Mouse (Mus musculus): ENCODE data around the gene Mia3.
"Not testable (repeated sequence)": the region's sequence is repeated elsewhere in the genome, so short reads cannot be mapped to it uniquely, and the experiment has no call there.

Gene Mia3

DNA sequence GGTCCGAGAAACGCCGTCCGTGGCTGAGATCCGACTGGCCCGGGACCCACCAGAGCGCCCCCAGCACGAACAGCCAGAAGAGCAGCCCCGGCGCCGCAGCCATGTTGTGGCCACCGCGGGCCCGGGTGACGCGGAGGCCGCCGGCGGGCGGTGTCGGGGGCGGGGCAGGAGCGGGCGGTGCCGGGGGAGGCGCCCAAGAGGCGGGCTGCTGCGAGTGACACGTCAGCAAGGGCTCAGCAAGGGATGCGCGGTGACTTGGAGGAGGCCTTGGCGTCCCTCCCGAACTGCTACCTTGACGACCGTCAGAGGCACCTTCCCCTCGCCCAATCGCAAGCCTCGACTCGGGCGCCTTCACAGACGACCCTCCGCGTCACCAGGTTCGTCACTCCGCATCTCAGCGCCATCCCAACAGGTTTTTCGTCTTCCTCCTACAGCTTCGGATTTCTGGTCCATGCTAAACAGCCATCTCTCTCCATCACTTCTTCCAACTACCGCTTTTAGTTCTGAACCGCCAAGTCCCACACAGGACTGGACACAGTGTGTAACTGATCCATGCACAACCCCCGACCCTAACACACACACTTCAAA, at the start of gene Mia3:
Mia3 (minus strand) TSS at position 127 of the 588 bp plus-strand sequence.
- peak; percentile 79 for DNase-seq (ENCODE audit: low spot score)

DNA sequence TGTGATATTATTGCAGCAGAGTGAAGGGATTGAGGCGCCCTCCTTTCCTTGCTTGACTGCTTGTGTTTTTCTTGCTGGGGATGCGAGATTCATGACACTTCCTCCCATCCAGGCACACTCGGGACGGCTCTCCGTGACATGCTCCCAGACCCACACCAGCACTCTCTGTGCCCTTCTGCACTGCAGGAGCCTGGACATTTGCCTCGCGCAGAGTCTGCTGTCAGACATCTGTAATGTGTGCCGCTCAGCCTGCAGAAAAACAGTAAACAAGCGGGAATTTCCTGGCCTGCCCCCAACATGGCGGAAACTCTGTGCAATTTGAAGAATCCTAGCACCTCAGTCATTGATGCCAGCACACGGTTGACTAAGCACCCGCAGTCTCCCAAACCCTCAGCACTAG, 48.5 kb upstream of the Mia3 start, which contains the start of gene Hhipl2:
Hhipl2 (plus strand) TSS at position 343 of the 400 bp plus-strand sequence.
- no peak for DNase-seq (ENCODE audit: low spot score)

DNA sequence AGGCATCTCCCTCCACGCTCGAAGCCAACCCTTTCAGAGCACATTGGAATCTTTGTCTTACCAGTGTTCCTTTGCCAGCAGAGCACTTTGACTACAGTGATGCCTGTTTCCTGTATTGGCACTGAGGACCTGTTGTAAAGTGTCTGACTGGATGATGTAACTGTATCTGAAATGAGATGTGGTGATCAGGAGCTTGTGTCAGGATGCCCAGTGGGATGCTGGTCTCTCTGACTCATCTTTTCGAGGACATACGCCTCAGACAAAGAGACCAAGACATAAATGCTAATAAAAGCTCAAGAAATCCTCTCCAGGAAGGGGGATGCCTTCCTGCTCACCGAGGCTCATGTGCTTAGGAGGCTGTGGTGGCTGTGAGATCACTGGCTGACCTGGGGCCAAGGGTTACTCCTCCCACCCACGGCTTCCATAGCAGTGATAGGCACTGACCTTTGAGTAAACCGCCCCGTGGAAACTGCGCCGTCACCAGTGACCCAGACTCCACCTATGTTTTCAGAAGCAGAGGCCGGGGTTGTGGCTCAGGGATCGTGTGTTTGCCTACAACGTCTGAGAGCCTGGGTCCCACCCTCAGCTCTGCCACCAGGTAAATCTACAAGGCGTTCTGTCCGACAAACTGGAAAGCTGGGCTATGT, 44.9 kb upstream of the Mia3 start:
- DNase-seq (ENCODE audit: low spot score): no peak

DNA sequence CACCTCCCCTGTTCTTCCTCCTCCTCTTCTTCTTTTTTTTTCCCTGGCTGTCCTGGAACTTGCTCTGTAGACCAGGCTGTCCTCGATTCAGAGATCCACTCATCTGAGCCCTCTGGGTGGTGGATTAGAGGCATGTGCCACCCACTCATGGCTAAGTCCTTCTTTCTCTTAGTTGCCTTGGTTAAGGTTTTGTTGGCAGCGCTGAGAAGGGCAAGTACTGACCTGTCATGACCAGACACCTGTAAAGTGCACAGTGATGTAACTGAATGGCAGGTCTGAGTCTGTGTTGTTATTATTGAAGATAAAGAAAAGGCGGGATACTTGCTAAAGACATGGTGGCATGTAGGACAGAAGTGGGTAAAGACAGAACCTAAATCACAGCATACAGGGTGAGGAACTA, 34.0 kb upstream of the Mia3 start:
- DNase-seq (ENCODE audit: low spot score): no peak

DNA sequence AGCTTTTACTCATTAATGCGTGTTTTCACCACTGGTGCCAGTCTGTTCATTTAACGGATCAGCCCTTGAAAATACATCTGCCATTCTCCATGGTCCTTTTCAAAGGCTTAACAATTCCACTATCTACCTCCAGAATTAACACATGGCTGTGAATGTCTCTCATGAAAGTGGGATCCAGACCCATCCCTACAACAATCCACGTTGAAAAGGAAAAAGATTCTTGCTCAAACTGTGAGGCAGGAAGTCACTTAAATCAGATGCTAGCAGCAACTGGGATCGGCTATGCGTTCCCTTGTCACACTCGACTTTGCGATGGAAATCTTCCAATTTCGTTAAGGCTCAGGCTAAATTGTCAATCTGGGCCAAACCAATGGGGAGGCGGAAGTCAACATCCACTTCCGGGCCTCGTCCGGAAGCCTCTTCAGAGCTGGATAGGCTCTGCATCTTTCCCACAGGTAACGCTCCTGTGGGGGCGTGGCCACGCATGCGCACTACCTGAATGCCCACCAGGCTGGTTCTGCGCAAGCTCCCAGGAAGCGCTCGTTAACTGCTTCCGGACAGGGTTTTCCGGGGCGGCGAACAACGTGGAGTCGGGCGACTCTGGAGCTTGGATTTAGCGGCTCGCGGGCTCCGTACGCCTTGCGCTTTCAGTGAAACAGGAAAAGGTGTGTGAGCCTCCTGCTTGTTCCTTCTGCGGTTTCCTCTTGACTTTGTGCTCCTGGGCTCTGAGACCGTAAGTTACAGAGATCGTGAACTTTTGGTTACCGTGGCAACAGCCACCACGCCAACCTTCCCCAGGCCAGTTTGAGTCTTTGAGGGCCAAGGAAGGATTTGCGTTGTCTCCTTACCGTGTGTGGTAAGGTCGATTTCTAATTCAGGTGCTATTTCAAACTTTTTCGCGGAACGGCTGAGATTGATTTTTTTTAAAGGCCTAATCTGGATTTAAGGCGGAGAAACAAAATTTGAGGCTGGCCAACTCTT, 19.4 kb upstream of the Mia3 start, which contains the start of gene Taf1a:
Taf1a (plus strand) TSS at position 556 of the 981 bp plus-strand sequence.
- DNase-seq (ENCODE audit: low spot score): peak; percentile 94

DNA sequence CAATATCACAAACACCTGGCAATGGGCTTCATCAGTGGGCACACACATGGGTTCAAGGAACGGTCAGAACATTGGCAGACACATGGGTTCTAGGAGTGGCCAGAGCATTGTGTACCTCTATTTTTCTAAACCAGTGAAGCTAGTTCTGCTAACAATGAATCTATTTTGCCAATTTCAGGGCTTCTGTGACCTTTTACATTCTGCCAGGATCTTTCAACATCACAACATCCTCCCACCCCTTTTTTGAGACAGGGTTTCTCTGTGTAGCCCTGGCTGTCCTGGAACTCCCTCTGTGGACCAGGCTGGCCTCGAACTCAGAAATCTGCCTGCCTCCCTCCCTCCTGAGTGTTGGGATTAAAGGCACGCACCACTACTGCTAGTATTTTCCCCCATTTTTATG, 18.1 kb upstream of the Mia3 start:
- DNase-seq (ENCODE audit: low spot score): not testable (repeated sequence)

DNA sequence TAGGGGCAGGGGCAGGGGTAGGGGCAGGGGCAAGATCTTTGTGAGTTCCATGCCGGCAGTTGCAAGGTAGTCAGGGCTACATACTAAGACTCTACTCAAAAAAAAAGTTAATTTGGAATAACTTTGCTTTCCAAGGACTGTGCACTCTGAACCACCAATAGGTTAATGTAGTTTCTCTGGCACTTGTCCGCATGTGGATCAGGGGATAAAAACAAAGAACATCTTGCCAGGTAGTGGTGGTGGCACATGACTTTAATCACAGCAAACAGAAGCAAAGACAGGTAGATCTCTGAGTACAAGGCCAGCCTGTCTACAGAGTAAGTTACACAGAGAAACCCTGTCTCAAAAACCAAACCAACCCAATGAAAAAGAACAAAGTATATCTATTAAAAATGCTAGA, 13.3 kb upstream of the Mia3 start:
- no peak for DNase-seq (ENCODE audit: low spot score)

DNA sequence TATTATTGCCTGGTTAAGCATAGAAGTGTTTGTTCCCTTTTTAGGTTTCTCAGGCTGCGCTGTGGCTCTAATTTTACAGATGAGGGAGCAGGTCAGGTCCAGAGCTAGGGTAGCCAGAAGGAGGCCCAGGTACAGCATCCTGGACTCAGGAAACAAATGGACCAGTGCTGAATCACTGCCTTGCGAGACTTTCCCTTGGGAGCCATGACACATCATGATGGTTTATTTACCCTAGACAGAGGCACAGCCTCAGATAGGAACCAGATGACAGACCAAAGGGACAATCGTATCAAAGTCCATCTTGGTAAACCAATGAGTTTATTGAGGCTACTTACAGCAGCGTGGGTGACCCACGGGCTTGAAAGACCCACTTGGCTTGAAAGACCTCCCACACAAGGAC, 12.5 kb upstream of the Mia3 start:
- DNase-seq (ENCODE audit: low spot score): no peak

DNA sequence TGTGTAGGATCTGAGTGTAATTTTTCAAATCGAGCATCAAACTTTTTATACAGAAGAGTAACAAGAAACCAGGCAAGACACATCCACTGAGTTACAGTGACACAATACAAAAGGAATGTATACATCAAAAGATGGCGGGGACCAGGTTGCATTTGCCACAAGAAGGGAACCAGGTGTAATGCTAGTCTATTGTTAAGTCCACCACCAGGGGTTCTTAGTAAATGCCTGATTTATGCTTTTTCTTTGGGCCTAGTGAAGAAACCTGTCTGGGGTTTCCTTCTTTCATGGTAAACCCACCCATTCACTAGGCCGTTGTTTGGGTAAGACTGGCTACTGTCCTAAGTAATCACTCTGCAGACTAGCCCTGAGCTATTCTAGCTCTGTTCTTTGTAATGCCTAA, 10.0 kb upstream of the Mia3 start:
- not testable (repeated sequence) for DNase-seq (ENCODE audit: low spot score)

DNA sequence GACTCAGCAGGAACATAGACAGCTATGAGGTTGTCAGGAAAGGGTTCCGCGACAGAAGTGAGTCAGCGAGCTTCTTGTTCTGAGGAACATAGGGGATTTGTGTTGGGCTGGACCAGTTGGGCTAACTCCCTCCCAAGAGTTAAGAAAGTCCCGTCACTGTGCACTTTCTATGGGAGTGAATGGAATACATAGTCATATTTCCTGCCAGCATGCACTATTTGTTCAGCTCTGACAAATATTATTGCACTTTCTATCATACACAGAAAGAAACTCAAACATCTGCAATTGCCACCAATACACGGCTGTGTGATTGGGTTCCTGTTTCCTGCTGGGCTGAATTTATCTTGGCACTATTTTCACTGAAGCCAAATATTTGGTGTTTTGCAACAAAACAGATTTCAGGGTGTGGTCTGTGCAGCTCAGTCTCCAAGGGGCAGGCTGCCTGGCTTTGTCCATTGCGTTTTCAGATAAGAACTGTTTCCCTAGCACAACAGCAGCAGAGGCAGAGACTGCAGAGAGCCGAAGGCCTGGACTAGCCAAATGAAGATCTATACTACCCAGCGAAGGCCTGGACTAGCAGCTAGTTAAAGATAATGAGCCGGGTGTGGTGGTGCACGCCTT, 9.1 kb upstream of the Mia3 start:
- no peak for DNase-seq (ENCODE audit: low spot score)

DNA sequence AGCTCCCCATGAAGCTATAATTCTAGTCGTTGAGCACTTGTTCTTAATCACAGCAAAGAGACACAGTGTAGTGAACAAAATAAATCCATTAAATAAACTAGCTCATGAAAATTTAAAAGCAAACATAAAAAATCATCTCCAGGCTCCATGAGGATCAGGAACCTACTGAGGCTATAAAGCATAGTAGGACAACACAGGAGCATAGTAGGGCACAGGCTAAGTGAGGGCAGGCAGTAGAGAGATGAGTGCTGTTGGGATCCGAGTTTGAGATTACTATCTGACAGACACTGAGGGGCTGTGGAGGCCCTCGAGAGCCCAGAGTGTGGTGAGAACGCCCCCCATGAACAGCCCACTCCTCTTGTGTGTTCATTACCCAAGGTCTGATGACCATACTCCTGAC, 7.7 kb upstream of the Mia3 start:
- DNase-seq (ENCODE audit: low spot score): no peak

DNA sequence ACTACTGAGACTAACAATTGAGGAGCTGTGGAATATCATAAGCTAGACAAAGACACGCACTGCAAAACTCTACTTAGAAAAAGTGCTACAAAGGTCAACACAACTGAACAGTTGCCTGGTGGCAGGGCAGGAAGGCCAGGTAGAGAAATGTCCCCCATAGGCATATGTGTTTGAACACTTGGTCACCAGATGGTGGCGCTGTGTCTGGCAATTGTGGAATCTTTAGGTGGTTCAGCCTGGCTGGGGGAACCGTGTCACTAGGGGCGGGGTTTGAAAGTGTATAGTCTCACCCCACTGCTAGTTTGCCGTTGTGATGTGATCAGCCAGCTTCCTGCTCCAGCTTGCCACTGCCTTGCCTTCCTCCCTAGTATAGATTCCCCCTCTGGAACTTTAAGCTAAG, 5.4 kb upstream of the Mia3 start:
- no peak for DNase-seq (ENCODE audit: low spot score)

DNA sequence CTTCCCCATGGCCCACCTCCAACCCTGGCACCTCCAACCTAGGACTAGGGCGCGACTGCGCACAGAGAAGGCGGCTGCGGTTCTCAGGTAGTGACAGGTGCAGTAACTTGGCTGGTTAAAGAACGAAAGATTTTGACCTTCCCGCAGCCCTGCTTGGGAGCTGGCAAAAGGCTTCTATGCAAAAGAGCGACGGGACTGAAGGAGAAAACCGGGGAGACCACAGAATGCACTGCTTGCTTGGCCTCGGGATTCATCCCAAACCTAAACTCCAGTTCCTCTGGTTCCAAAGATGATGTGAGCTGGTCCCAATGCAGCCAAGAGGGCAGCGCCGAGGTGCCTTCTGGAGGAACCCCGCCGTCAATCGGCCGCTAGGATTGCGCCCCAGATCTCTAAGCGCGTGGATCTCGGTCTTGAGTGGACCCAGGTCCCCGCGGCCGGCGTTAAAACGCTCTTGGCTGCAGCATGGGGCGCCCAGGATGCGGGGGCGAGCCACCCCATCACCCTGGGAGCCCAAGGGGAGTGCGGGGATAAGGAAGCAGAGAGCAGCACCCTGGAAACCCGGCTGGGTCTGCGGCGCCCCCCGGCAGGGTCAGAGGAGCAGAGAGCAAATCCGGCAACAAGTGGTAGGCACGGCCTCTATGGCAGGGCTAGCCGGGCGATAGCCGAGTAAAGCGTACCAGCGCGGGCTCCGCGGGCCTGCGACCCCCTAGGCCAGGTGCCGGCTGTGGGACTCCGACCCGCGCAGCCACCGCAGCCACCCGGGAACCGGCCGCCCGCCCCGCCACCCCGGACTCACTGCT, 552 bp downstream of the Mia3 start:
- DNase-seq (ENCODE audit: low spot score): no peak

DNA sequence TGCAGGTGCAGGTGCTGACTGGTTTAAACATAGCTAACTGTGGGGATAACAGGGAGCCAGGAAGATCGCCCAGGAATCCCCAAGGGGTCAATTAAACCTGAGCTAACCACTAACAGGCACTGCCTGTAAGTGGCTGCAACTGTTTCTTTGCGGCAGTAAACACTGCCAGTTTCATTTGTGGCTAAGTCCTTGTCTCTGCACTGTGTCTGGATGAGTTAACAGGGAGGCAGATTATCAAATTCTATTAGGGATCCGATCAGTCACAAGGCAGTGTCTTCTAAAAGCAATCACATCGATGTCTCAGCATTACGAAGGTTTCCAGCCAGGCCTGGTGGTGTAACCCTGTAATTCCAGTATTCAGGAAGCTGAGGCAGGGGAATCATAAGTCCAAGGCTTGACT, 3.0 kb downstream of the Mia3 start:
- no peak for DNase-seq (ENCODE audit: low spot score)

DNA sequence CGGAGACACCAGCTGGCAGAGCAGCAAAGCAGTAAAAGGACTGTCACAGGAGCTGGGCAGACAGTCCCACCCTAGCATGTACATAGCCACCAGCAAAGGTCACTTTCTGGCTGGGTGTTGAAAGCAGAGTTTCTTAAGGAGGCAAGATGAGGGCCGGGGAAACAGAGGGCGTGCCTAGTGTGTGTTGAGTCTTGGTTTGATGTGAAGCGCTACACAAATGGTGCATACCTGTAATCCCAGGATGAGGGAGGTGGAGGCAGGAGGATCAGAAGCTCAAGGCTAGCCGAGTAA, 5.8 kb downstream of the Mia3 start:
- no peak for DNase-seq (ENCODE audit: low spot score)

DNA sequence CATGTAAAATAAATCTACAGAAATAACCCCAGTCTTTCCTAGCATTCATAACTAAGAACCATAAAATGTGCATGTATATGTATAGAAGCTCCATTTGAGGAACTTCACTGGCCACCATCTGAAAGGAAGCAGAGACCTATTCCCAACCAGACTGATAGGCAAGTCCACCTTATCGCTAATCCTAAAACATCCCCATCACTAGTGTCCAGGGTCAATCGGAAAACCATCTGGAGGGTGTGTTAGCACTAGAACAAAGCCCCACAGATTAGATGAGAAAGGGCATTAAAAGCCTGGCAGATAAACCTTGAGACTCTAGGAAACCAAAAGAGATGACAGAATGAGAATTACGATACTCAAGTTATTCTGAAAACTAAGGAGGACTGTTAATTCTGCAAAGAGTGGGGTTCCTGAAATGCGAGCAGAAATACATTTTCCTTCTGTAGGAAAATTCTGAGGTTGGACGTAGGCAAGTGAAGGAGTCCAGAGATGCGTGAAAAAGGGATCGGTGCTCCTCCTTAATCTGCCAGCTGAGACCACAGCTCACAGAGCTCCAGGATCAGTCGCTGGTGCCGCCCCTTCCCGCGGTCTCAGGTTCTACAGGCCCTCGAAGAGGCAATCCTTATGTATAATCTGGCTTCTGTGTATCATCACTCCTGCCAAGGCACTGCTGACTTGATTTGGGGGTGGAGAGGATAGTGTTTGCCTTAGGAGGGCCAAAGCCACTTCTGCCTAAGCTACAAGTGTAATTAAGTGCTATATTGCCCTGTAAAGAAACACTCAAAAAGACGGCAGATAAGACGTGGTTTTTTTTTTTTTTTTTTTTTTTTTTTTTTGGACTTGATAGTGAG, 6.4 kb downstream of the Mia3 start:
- DNase-seq (ENCODE audit: low spot score): no peak

DNA sequence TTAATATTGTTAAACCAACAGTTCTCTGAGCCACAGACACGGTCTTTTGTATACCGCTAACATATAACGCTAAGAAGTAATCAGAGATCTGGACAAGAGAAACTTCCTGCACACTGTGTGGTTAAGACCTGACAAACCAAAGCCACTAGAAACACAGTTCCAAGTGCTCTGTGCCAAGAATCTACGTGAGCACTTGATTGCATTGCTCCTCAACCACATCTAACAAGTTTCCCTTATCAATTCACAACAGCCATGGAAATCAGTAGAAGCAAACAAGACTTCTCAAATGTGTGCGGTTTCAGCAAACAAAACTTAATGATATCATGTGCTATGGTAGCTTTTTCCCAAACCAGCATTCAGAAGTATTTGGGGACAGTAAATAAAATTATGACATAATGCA, 7.1 kb downstream of the Mia3 start:
- DNase-seq (ENCODE audit: low spot score): no peak

DNA sequence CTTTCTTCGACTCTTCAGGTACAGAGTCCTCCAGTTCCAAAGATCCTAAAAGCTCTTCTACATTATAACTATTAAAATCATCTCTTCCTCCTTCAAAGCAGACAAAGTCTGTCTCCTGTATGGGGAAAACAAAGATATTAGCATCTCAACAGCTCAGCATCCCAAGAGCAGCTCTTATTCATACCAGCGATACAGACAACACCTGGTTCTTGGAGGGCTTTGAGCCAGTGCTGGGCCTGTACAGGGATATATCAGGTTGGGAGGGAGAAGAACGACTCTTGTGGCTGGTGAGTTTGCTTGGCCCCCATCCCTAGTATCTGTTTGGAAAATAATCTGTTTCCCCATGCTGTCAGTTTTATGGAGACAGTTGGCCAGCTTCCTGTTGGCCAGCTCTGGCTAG, 10.5 kb downstream of the Mia3 start:
- no peak for DNase-seq (ENCODE audit: low spot score)

DNA sequence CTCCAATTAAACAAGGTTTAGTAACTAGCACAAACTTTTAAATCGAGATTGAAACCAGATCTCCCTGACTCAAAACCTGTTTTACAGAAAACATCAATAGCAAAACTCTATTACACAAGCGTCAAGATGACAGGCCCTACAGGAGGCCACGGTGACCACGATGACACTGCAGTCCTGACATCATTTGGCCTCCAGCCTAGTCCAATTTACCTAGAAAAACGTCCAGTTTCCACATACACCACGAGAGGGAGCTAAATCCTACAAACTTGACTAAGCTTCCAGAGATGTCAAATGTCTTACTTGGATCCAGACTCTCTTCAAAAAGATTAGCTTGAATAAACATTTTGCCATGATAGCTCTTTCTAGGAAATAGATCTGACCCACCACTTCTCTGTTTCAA, 19.5 kb downstream of the Mia3 start:
- DNase-seq (ENCODE audit: low spot score): peak; percentile 69

DNA sequence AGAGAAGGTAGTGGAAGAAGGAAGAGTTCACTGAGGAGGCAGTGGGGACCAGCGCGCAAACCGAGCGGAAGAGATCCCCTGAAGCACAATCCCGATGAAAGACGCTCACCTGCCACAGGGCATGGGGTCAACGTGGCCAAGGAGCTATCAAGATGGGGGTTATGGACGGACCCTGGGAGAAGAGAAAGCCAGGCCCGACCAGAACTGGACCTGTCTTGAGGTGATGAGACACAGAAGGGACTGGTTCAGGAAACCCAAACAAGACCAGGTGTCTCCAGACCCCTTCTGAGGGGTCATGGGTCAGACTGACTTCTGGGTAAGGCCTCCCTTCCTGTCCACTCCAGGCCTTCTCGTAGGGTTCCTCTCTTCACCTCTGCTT, 23.5 kb downstream of the Mia3 start:
- DNase-seq (ENCODE audit: low spot score): no peak
